Mouse (Mus musculus) retina, postnatal 1 day (tissue): ENCODE measurements around the gene Eed.

Experiments
- DNase-seq: peaks from one replicate; pipeline ENCODE4 v3.0.0-alpha.2; 2012

Gene Eed

GRCm38 (mm10) chr7:89907950-89908349 is 72.8 kb downstream of the Eed start:
- DNase-seq = peak; percentile 87
